Mouse (Mus musculus): ENCODE measurements around the gene Gm4858.

DNA sequence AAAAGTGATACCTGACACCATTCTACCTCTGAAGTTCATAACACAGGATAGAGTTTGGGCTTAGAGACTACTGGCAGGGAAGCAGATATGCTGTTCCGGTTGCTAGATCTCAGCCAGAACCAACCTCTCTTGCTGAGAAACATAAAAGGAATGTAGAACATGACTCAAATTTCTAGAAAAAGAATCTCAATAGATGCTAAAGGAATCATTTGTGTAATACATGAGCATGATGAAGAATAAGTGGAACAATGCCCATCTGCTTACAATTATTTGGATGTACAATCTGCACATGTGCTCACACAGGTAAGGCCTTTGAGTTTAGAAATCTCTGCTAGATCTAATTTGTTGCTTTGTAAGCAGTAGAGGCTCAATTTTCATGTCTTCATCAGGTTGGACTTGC, 47.5 kb upstream of the Gm4858 start:
- TF ChIP-seq POLR2A (IDR thresholded peaks at IDR 0.05; ENCODE audit: insufficient read depth, low read depth, low read length), result no peak
- TF ChIP-seq CTCF (IDR thresholded peaks at IDR 0.05; ENCODE audit: insufficient read depth, low read depth, low read length), result no peak

Data from olfactory bulb, adult 2 months (tissue).